Mouse (Mus musculus) spleen, adult 2 months (tissue): ENCODE data around the gene Psmb1.

ENCODE experiments used
- CTCF ChIP-seq: fragments of 200-500 bp; IDR thresholded peaks from 2 replicates; pipeline ENCODE4 v1.5.1; 2011; ENCODE audit warnings: mild to moderate bottlenecking, inconsistent platforms; ENCODE audit not compliant: insufficient read depth, insufficient read length, insufficient replicate concordance; ENCODE audit errors: extremely low read depth
- POLR2A ChIP-seq: fragments of 200-500 bp; IDR thresholded peaks from 2 replicates; pipeline ENCODE4 v1.6.1; 2011; ENCODE audit warnings: low read depth, low read length, inconsistent platforms

DNA sequence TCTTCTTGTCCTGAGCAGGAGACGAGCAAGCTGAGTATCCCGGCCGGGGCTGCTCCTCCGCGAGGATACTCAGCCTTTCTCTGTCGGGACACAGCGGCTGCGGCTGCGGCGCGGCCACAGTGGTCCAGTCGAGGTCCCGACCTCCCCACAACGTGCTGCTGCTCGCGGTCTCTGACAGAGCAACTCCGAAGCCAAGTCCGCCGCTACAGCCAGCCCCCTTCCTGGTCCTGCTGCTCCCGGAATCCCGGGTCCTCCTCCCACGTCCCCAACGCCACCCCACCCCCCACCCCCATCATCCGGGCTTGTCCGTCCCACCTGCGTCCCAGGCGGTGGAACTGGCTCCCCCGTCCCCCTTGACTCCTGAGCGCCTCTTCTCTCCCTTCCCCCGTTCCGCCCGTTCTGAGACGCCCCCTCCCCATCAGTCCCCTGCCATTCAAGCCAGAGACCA is 36.9 kb upstream of the Psmb1 start:
- no peak for TF ChIP-seq POLR2A
- TF ChIP-seq CTCF = no peak
